Mouse (Mus musculus) liver, embryonic 14.5 days (tissue): ENCODE results near the gene Stim1.

Source experiments
- CTCF ChIP-seq: IDR thresholded peaks from 2 replicates; pipeline ENCODE4 v1.5.1; 2016; ENCODE audit warnings: antibody characterized with exemption, low read depth, control low read depth
- EP300 ChIP-seq: IDR thresholded peaks from 2 replicates; pipeline ENCODE4 v1.6.1; 2016; ENCODE audit warnings: antibody characterized with exemption, low read depth

DNA sequence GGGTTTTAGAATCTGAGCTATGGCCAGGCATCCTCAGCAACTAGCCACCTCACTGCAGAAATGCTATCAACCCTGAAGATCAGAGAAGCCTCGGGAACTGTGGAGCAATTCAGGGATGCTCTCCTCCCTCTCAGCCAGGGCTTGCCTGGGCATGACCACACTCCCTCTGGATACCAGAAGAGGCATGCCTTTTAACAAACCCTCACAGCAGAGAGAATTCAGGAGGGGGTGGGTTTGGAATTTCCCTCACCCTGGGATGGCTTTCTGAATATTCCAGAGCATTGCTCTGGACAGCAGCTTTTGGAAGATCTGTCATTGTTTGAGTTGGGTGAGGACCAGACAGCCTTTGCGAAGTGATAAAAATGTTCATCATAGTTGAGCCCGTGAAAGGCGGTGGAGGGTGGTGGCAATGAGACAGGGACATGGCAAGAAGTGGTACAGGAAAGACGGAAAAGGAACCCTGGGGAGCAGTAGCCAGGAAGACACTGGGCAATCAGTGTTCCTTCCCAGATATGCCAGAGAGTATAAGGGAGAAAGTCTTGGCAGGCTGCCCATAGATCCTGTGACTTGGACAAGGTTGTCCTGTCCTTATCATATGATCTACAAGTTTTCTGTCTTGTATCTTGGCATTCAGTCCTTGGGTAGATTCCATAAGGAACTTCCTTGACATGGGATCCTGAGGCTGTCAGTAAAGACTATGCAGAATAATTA, 211.9 kb downstream of the Stim1 start:
- TF ChIP-seq CTCF, result no peak
- no peak for TF ChIP-seq EP300
